Comparison of ENCODE assay signal across 17 mouse cellular contexts in the genomic region with DNA sequence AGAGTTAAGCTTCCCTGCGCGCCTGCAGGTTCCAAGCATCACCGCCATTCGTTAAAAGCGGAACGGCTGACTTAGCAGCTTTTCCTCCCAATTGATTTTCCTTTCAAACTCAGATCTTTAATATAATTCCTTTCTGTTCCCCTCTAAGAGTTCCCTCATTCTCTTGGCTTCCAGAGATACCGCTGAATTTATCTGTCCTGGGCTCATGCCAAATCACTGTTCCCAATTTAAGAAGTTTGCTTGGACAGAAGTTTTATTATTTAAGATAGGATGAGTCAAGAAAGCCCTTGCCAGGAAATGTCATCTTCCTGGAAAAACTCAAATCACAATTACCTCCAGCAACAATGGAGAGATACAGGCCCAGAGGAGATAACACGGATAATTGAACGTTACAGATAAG.
DNase-seq lines count a peak whose midpoint lies in the region; ATAC-seq and TF ChIP-seq lines count a peak whose summit lies in the region.
"Had no signal": no experiment of that assay in that cellular context is flagged by ENCODE, and none has a peak within 500 bp of the region (broad histone marks: within the 10 kb centered on the region; RNA-seq: fewer than 3 reads in every experiment).

No protein-coding gene starts in this region.

- 62% methylated on average over 9 of the region's 9 CpGs for WGBS in kidney, embryonic 15.5 days
- WGBS in limb, embryonic 14.5 days, result 83% methylated on average over 9 of the region's 9 CpGs
- WGBS in limb, embryonic 10.5 days, result 88% methylated on average over 9 of the region's 9 CpGs

- no peak overlapping the region for H3K9ac ChIP-seq in kidney, embryonic 15.5 days
- H3K9ac ChIP-seq in limb, embryonic 14.5 days (ENCODE audit: low read depth, low read length, severe bottlenecking), result no peak overlapping the region
- H3K9ac ChIP-seq: forebrain, embryonic 12.5 days; hindbrain, embryonic 15.5 days had no signal

- H3K4me3 ChIP-seq in kidney, embryonic 15.5 days (replicated peaks), result no peak overlapping the region
- no peak overlapping the region for H3K4me3 ChIP-seq in limb, embryonic 14.5 days (replicated peaks; ENCODE audit: low read length)
- H3K4me3 ChIP-seq in limb, embryonic 10.5 days, result no peak overlapping the region
- H3K4me3 ChIP-seq: erythroblast, embryonic 14.5 days; forebrain, embryonic 12.5 days; gastrocnemius, adult 2 months; heart, embryonic 10.5 days; hindbrain, embryonic 15.5 days had no signal

- H3K36me3 ChIP-seq in kidney, embryonic 15.5 days, result no peaks in the 10 kb centered on the region
- no peaks in the 10 kb centered on the region for H3K36me3 ChIP-seq in limb, embryonic 14.5 days (ENCODE audit: control insufficient read depth, insufficient read depth, low read length)
- no peaks in the 10 kb centered on the region for H3K36me3 ChIP-seq in limb, embryonic 10.5 days
- H3K36me3 ChIP-seq: forebrain, embryonic 12.5 days; heart, embryonic 10.5 days had no signal

- TF ChIP-seq POLR2A in limb, embryonic 14.5 days (IDR thresholded peaks at IDR 0.05; ENCODE audit: borderline replicate concordance, extremely low read depth, insufficient read depth, insufficient read length), result no peak

- no peak for ATAC-seq in kidney, embryonic 15.5 days (replicated peaks; ENCODE audit: low FRiP score)
- no peak for ATAC-seq in limb, embryonic 14.5 days (ENCODE audit: low FRiP score, low read depth)

- peak overlapping the region; percentile 38 for H3K27ac ChIP-seq in kidney, embryonic 15.5 days
- no peak overlapping the region for H3K27ac ChIP-seq in limb, embryonic 14.5 days (replicated peaks; ENCODE audit: low read depth, low read length)
- no peak overlapping the region for H3K27ac ChIP-seq in limb, embryonic 10.5 days
- H3K27ac ChIP-seq: forebrain, embryonic 12.5 days; gastrocnemius, adult 2 months; heart, embryonic 10.5 days; hindbrain, embryonic 15.5 days had no signal

- DNase-seq in kidney, adult 18-20 months, result no peak
- peak; percentile 72 for DNase-seq in limb, embryonic 14.5 days (ENCODE audit: low spot score)
- no peak for DNase-seq in limb, embryonic 10.5 days (ENCODE audit: low spot score)
- peak; percentile 27 for DNase-seq in Muller cell, postnatal 12 days (ENCODE audit: inconsistent ontology term)
- DNase-seq in brain, adult 2 months (ENCODE audit: low read depth, low spot score), result peak; percentile 58
- DNase-seq in right cerebral cortex, postnatal 4 days, result no peak
- DNase-seq: cerebellum, adult 9-10 months; gastrocnemius, adult 2 months; layer of hippocampus, adult 9-11 months; liver; lung, postnatal 10 days had no signal

- H3K4me2 ChIP-seq in kidney, embryonic 15.5 days, result no peak overlapping the region
- no peak overlapping the region for H3K4me2 ChIP-seq in limb, embryonic 14.5 days (replicated peaks; ENCODE audit: low read depth, low read length, severe bottlenecking)
- H3K4me2 ChIP-seq: forebrain, embryonic 12.5 days; hindbrain, embryonic 15.5 days; midbrain, embryonic 11.5 days had no signal

- no peaks in the 10 kb centered on the region for H3K27me3 ChIP-seq in kidney, embryonic 15.5 days
- no peaks in the 10 kb centered on the region for H3K27me3 ChIP-seq in limb, embryonic 14.5 days (ENCODE audit: control insufficient read depth, insufficient read depth, low read length)
- no peaks in the 10 kb centered on the region for H3K27me3 ChIP-seq in limb, embryonic 10.5 days (ENCODE audit: low read depth, poor library complexity, severe bottlenecking)
- H3K27me3 ChIP-seq: forebrain, embryonic 12.5 days; hindbrain, embryonic 15.5 days had no signal

- peaks cover 16% of the 10 kb centered on the region for H3K4me1 ChIP-seq in kidney, embryonic 15.5 days
- no peaks in the 10 kb centered on the region for H3K4me1 ChIP-seq in limb, embryonic 14.5 days (ENCODE audit: control insufficient read depth, insufficient read depth, low read length)
- peaks cover 5% of the 10 kb centered on the region; the same call in 1 of the 2 replicates for H3K4me1 ChIP-seq in limb, embryonic 10.5 days
- H3K4me1 ChIP-seq: forebrain, embryonic 12.5 days; heart, embryonic 10.5 days; hindbrain, embryonic 15.5 days had no signal

- no peaks in the 10 kb centered on the region for H3K9me3 ChIP-seq in kidney, embryonic 15.5 days (replicated peaks)
- H3K9me3 ChIP-seq in limb, embryonic 14.5 days (ENCODE audit: control insufficient read depth, low read length), result no peaks in the 10 kb centered on the region
- no peaks in the 10 kb centered on the region for H3K9me3 ChIP-seq in limb, embryonic 10.5 days (replicated peaks)
- H3K9me3 ChIP-seq: forebrain, embryonic 12.5 days; heart, embryonic 10.5 days; hindbrain, embryonic 15.5 days had no signal

Comparison
In these comparisons a context has a peak if more than half of its experiments do, and no peak if none do; other contexts are left out.
1. DNase-seq: peak in limb, embryonic 14.5 days (single experiment), Muller cell, postnatal 12 days (single experiment) and brain, adult 2 months (single experiment); none in kidney, adult 18-20 months (single experiment), limb, embryonic 10.5 days (single experiment) and right cerebral cortex, postnatal 4 days (single experiment).